In genomic region chr4:53438386-53438785, GRCm38 (mm10) we compare ENCODE assay signal across 14 mouse cellular contexts. TPM values are rescaled to one million over a fixed set of nuclear protein-coding genes. Genes with fewer than 3 reads are reported as not detected.
DNase-seq lines count a peak whose midpoint lies in the region; ATAC-seq and TF ChIP-seq lines count a peak whose summit lies in the region.
"Had no signal": no experiment of that assay in that cellular context is flagged by ENCODE, and none has a peak within 500 bp of the region (broad histone marks: within the 10 kb centered on the region; RNA-seq: fewer than 3 reads in every experiment).

No protein-coding gene starts in this region.

- H3K36me3 ChIP-seq in heart, postnatal 0 days (replicated peaks; ENCODE audit: control insufficient read depth, insufficient read depth, low read length): no peaks in the 10 kb centered on the region
- H3K36me3 ChIP-seq in heart, embryonic 10.5 days: no peaks in the 10 kb centered on the region
- H3K36me3 ChIP-seq in lung, postnatal 0 days (ENCODE audit: insufficient read depth, low read length): no peaks in the 10 kb centered on the region
- no peaks in the 10 kb centered on the region for H3K36me3 ChIP-seq in limb, embryonic 13.5 days
- H3K36me3 ChIP-seq in stomach, embryonic 15.5 days: no peaks in the 10 kb centered on the region

- peaks cover 11% of the 10 kb centered on the region for H3K4me1 ChIP-seq in heart, postnatal 0 days (ENCODE audit: control insufficient read depth, insufficient read depth)
- peaks cover 43% of the 10 kb centered on the region for H3K4me1 ChIP-seq in heart, embryonic 10.5 days
- 0 out of 2 replicates have a peak, but pooled peaks cover 3% of the 10 kb centered on the region for H3K4me1 ChIP-seq in lung, postnatal 0 days (ENCODE audit: insufficient read depth, low read depth, low read length)
- peaks cover 53% of the 10 kb centered on the region for H3K4me1 ChIP-seq in limb, embryonic 13.5 days
- peaks cover 8% of the 10 kb centered on the region; the same call in 1 of the 2 replicates for H3K4me1 ChIP-seq in stomach, embryonic 15.5 days

- no peak overlapping the region for H3K4me2 ChIP-seq in heart, postnatal 0 days (ENCODE audit: low read depth, low read length)
- no peak overlapping the region for H3K4me2 ChIP-seq in lung, postnatal 0 days (replicated peaks; ENCODE audit: low read depth, low read length)
- 0 out of 2 replicates have a peak overlapping the region, but pooled peaks have one; percentile 99 for H3K4me2 ChIP-seq in limb, embryonic 13.5 days (replicated peaks)
- no peak overlapping the region for H3K4me2 ChIP-seq in stomach, embryonic 15.5 days

- no peak overlapping the region for H3K9ac ChIP-seq in heart, postnatal 0 days (replicated peaks; ENCODE audit: low read depth, low read length)
- no peak overlapping the region for H3K9ac ChIP-seq in lung, postnatal 0 days (replicated peaks; ENCODE audit: low read depth)
- no peak overlapping the region for H3K9ac ChIP-seq in limb, embryonic 13.5 days
- H3K9ac ChIP-seq in stomach, embryonic 15.5 days: no peak overlapping the region
- H3K9ac ChIP-seq: hindbrain, embryonic 14.5 days had no signal

- no peak overlapping the region for H3K4me3 ChIP-seq in heart, postnatal 0 days (ENCODE audit: low read depth, low read length)
- H3K4me3 ChIP-seq in heart, embryonic 10.5 days: no peak overlapping the region
- no peak overlapping the region for H3K4me3 ChIP-seq in lung, postnatal 0 days (ENCODE audit: low read depth, low read length)
- no peak overlapping the region for H3K4me3 ChIP-seq in limb, embryonic 13.5 days
- H3K4me3 ChIP-seq in stomach, embryonic 15.5 days (replicated peaks): no peak overlapping the region

- ATAC-seq in heart, postnatal 0 days (ENCODE audit: insufficient read depth, low read depth): no peak
- no peak for ATAC-seq in lung, postnatal 0 days
- ATAC-seq in limb, embryonic 13.5 days (ENCODE audit: low FRiP score, low read depth): no peak
- no peak for ATAC-seq in stomach, embryonic 15.5 days (ENCODE audit: insufficient read depth, low FRiP score, low read depth)
- no peak for ATAC-seq in activated CD4-positive, CD25-positive, alpha-beta regulatory T cell, adult 4 months

- WGBS in heart, postnatal 0 days: 73% methylated on average over 2 of the region's 2 CpGs
- 86% methylated on average over 2 of the region's 2 CpGs for WGBS in heart, embryonic 10.5 days
- 65% methylated on average over 2 of the region's 2 CpGs for WGBS in lung, postnatal 0 days
- WGBS in limb, embryonic 13.5 days: 69% methylated on average over 2 of the region's 2 CpGs
- 74% methylated on average over 2 of the region's 2 CpGs for WGBS in stomach, embryonic 15.5 days

- peak overlapping the region; percentile 56; the same call in 1 of the 2 replicates for H3K27ac ChIP-seq in heart, postnatal 0 days (ENCODE audit: low read depth)
- no peak overlapping the region for H3K27ac ChIP-seq in heart, embryonic 10.5 days
- 0 out of 2 replicates have a peak overlapping the region, but pooled peaks have one; percentile 2 for H3K27ac ChIP-seq in lung, postnatal 0 days (ENCODE audit: low read length)
- H3K27ac ChIP-seq in limb, embryonic 13.5 days: no peak overlapping the region
- H3K27ac ChIP-seq in stomach, embryonic 15.5 days: peak overlapping the region; percentile 92; the same call in 1 of the 2 replicates
- H3K27ac ChIP-seq: hindbrain, embryonic 14.5 days; kidney, postnatal 0 days had no signal

- no peak for TF ChIP-seq EP300 in heart, postnatal 0 days (IDR thresholded peaks at IDR 0.05; ENCODE audit: low read depth)
- TF ChIP-seq EP300 in lung, postnatal 0 days (IDR thresholded peaks at IDR 0.05): no peak

- no peak for TF ChIP-seq CTCF in heart, postnatal 0 days (IDR thresholded peaks at IDR 0.05; ENCODE audit: low read depth)
- no peak for TF ChIP-seq CTCF in lung, postnatal 0 days (IDR thresholded peaks at IDR 0.05)

- H3K27me3 ChIP-seq in heart, postnatal 0 days (ENCODE audit: control insufficient read depth, insufficient read depth, low read length): no peaks in the 10 kb centered on the region
- no peaks in the 10 kb centered on the region for H3K27me3 ChIP-seq in heart, embryonic 10.5 days (ENCODE audit: insufficient read depth, poor library complexity, severe bottlenecking)
- no peaks in the 10 kb centered on the region for H3K27me3 ChIP-seq in lung, postnatal 0 days (replicated peaks; ENCODE audit: insufficient read depth, low read length)
- no peaks in the 10 kb centered on the region for H3K27me3 ChIP-seq in limb, embryonic 13.5 days
- H3K27me3 ChIP-seq in stomach, embryonic 15.5 days (replicated peaks): no peaks in the 10 kb centered on the region

- DNase-seq in heart, postnatal 0 days (ENCODE audit: low spot score): no peak
- no peak for DNase-seq in heart, embryonic 10.5 days (ENCODE audit: low spot score)
- no peak for DNase-seq in lung, postnatal 0 days (ENCODE audit: low spot score)
- no peak for DNase-seq in lung, postnatal 4 days
- DNase-seq: adrenal gland, postnatal 36 days; cerebellum, adult 11-12 months; heart, adult 18-20 months; layer of hippocampus, postnatal 36 days; right cerebral cortex, adult 18-20 months had no signal

- no peaks in the 10 kb centered on the region for H3K9me3 ChIP-seq in heart, postnatal 0 days (replicated peaks; ENCODE audit: control insufficient read depth, low read length)
- no peaks in the 10 kb centered on the region for H3K9me3 ChIP-seq in heart, embryonic 10.5 days
- H3K9me3 ChIP-seq in lung, postnatal 0 days (ENCODE audit: low read length): no peaks in the 10 kb centered on the region
- no peaks in the 10 kb centered on the region for H3K9me3 ChIP-seq in limb, embryonic 13.5 days
- no peaks in the 10 kb centered on the region for H3K9me3 ChIP-seq in stomach, embryonic 15.5 days

RNA-seq across cellular contexts. Expression of gene Slc44a1, which starts 1.8 kb away (rescaled TPM):
- 34.4 and 37.1 TPM in 2 replicates for total RNA-seq in heart, postnatal 0 days (2014; rRNA removed; ENCODE audit: low replicate concordance)
- 15.4 and 15.7 TPM in 2 replicates for polyA plus RNA-seq in heart, postnatal 0 days (2015; fragmentation: Nextera tagmentation; extraction: Ambion mirVana)
- 15.9 and 16.3 TPM in 2 replicates for polyA plus RNA-seq in heart, embryonic 10.5 days (2016; fragmentation: Nextera tagmentation; extraction: Ambion mirVana)
- 30.4 and 31.7 TPM in 2 replicates for polyA plus RNA-seq in lung, postnatal 0 days (2015; fragmentation: Nextera tagmentation; extraction: Ambion mirVana)
- polyA plus RNA-seq in limb, embryonic 13.5 days (2015; fragmentation: Nextera tagmentation; extraction: Ambion mirVana): 29.7 and 30.9 TPM in 2 replicates
- polyA plus RNA-seq in stomach, embryonic 15.5 days (2015; fragmentation: Nextera tagmentation; extraction: Ambion mirVana): 48.1 and 49.6 TPM in 2 replicates
- 1 to 10 TPM; 3.9 to 4.0 TPM for polyA plus RNA-seq in activated CD4-positive, CD25-positive, alpha-beta regulatory T cell, adult 4 months (2017; shearing (Covaris generic))

Comparison
In these comparisons a context has a peak if more than half of its experiments do, and no peak if none do; other contexts are left out.
1. H3K27ac ChIP-seq: peak in heart, postnatal 0 days (single experiment), lung, postnatal 0 days (single experiment) and stomach, embryonic 15.5 days (single experiment); none in heart, embryonic 10.5 days (single experiment) and limb, embryonic 13.5 days (single experiment).